Mouse (Mus musculus): Measurements from ENCODE around the gene Hapln1.

DNA sequence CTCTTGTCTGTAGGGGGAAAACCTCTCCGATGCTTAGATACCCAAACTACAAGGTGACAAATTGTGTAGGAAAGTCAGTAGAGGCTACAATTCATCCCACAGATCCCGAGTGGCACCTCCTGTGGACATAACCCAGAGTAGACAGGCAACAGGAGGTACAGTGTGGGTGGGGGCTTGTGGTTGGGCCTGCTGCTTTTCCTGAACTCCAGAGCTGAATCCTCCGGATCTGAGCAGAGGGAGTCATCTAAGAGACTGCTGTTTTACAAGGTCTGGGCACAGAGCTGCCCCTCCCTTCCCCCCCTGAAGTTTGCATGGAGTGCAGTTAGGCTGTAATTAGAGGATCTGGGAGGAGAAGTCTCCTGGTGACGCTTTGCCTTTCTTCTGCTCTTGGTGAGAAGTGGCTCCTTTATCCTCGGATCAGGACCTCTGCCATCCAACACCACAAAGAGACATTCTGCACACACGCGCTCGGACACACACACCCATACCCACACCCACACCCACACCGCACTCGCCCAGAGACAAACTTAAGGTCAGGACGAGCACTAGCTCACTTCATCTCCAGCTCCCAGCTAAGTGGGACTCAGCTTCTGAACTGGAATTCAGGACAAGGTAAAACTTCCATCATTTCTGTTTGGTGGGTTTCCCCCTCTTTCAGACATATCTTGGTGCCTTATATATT lies 846 bp downstream of the Hapln1 start:
- no peak for TF ChIP-seq TAL1 (IDR thresholded peaks at IDR 0.05; ENCODE audit: low read length)
- no peak for TF ChIP-seq GATA1 (IDR thresholded peaks at IDR 0.05; ENCODE audit: low read length)
